ENCODE assay signal across 20 mouse cellular contexts in genomic region chr11:116326963-116327603, GRCm38 (mm10). TPM values are rescaled to one million over a fixed set of nuclear protein-coding genes. Genes with fewer than 3 reads are reported as not detected.
DNase-seq lines count a peak whose midpoint lies in the region; ATAC-seq and TF ChIP-seq lines count a peak whose summit lies in the region.
"Had no signal": no experiment of that assay in that cellular context is flagged by ENCODE, and none has a peak within 500 bp of the region (broad histone marks: within the 10 kb centered on the region; RNA-seq: fewer than 3 reads in every experiment).

No protein-coding gene starts in this region.

- peaks cover 26% of the 10 kb centered on the region for H3K4me1 ChIP-seq in kidney, embryonic 14.5 days (ENCODE audit: control insufficient read depth, insufficient read depth, low read length)
- H3K4me1 ChIP-seq in CH12.LX (ENCODE audit: control insufficient read depth in 1 of 2, insufficient read depth in 2 of 2): peaks cover 36 to 57% of the 10 kb centered on the region in 2 experiments
- peaks cover 13 to 61% of the 10 kb centered on the region in 2 experiments for H3K4me1 ChIP-seq in ES-E14 (ENCODE audit: control insufficient read depth in 2 of 2, insufficient read depth in 2 of 2, low read length in 2 of 2, poor library complexity in 1 of 2)
- H3K4me1 ChIP-seq in stomach, postnatal 0 days (replicated peaks; ENCODE audit: control insufficient read depth, insufficient read depth): no peaks in the 10 kb centered on the region

- no peak overlapping the region for H3K4me2 ChIP-seq in kidney, embryonic 14.5 days (replicated peaks; ENCODE audit: low read depth, low read length)
- no peak overlapping the region for H3K4me2 ChIP-seq in CH12.LX (ENCODE audit: insufficient read depth, low read depth, poor library complexity, severe bottlenecking)
- H3K4me2 ChIP-seq in stomach, postnatal 0 days (replicated peaks; ENCODE audit: low read depth): no peak overlapping the region
- H3K4me2 ChIP-seq: embryonic facial prominence, embryonic 12.5 days; liver, embryonic 12.5 days; midbrain, embryonic 13.5 days had no signal

- DNase-seq in kidney, postnatal 14 days: peak; percentile 25
- DNase-seq in CH12.LX (ENCODE audit: extremely low read depth) (no peak), ES-E14 (ENCODE audit: low read depth, low spot score) (no peak)
- DNase-seq in stomach, postnatal 0 days (ENCODE audit: low spot score): no peak
- DNase-seq in cerebellum, adult 11-12 months: no peak
- no peak for DNase-seq in cerebellum, adult 11 months
- DNase-seq: cerebellum, postnatal 25 days; gastrocnemius, postnatal 36 days; heart, postnatal 14 days; right cerebral cortex, postnatal 25 days; thymus, adult 2 months had no signal

- TF ChIP-seq POLR2A in CH12.LX (IDR thresholded peaks at IDR 0.05; ENCODE audit: low read depth, low read length): no peak

- in situ Hi-C loops in CH12.LX (cut with MboI; ENCODE audit: low pct_ligation_motif_present, low pct_unique_long_range_greater_than_20kb, low sequenced_read_pairs) (loop anchor here (10.0 kb wide), 1 partner anchor 208 kb away; the partner anchor contains the start of gene Sphk1), ES-E14 (cut with MboI; ENCODE audit: low sequenced_read_pairs in 2 of 2, unreplicated experiment in 2 of 2) (no loop called here)

- no peaks in the 10 kb centered on the region for H3K9me3 ChIP-seq in kidney, embryonic 14.5 days (ENCODE audit: control insufficient read depth, low read length)
- no peaks in the 10 kb centered on the region for H3K9me3 ChIP-seq in CH12.LX (replicated peaks; ENCODE audit: low read length)
- no peaks in the 10 kb centered on the region for H3K9me3 ChIP-seq in ES-E14 (ENCODE audit: control insufficient read depth, insufficient read depth, low read depth, low read length)
- H3K9me3 ChIP-seq in stomach, postnatal 0 days (ENCODE audit: control insufficient read depth, low read length): no peaks in the 10 kb centered on the region
- H3K9me3 ChIP-seq: embryonic facial prominence, embryonic 12.5 days; heart, embryonic 10.5 days; liver, embryonic 12.5 days; midbrain, embryonic 13.5 days had no signal

- H3K27ac ChIP-seq in kidney, embryonic 14.5 days (ENCODE audit: low read depth, low read length): no peak overlapping the region
- H3K27ac ChIP-seq in CH12.LX (ENCODE audit: insufficient read depth, low read depth) (no peak overlapping the region), ES-E14 (ENCODE audit: insufficient read depth, low read depth, low read length, poor library complexity, severe bottlenecking) (peak overlapping the region; percentile 14; the same call in 1 of the 2 replicates)
- no peak overlapping the region for H3K27ac ChIP-seq in stomach, postnatal 0 days (replicated peaks)
- H3K27ac ChIP-seq: embryonic facial prominence, embryonic 12.5 days; heart, embryonic 10.5 days; kidney, postnatal 0 days; liver, embryonic 12.5 days; macrophage; midbrain, embryonic 13.5 days had no signal

- no peaks in the 10 kb centered on the region for H3K79me2 ChIP-seq in CH12.LX (replicated peaks; ENCODE audit: control insufficient read depth, extremely low read depth, insufficient read depth, poor library complexity, severe bottlenecking)

- H3K36me3 ChIP-seq in kidney, embryonic 14.5 days (ENCODE audit: control insufficient read depth, insufficient read depth, low read length): no peaks in the 10 kb centered on the region
- no peaks in the 10 kb centered on the region for H3K36me3 ChIP-seq in CH12.LX (replicated peaks in 1 of 2; ENCODE audit: control insufficient read depth in 1 of 2, insufficient read depth in 1 of 2, low read length in 1 of 2)
- no peaks in the 10 kb centered on the region for H3K36me3 ChIP-seq in ES-E14 (ENCODE audit: control insufficient read depth, insufficient read depth, low read length, poor library complexity, severe bottlenecking)
- no peaks in the 10 kb centered on the region for H3K36me3 ChIP-seq in stomach, postnatal 0 days (ENCODE audit: control insufficient read depth, insufficient read depth, low read length)
- H3K36me3 ChIP-seq: embryonic facial prominence, embryonic 12.5 days; heart, embryonic 10.5 days; liver, embryonic 12.5 days; midbrain, embryonic 13.5 days had no signal

- dilution Hi-C loops in CH12.LX (cut with MboI; ENCODE audit: extremely low pct_ligation_motif_present, extremely low pct_unique_long_range_greater_than_20kb, low sequenced_read_pairs): no loop called here

- WGBS in kidney, embryonic 14.5 days: 75% methylated on average over 7 of the region's 7 CpGs
- 63% methylated on average over 7 of the region's 7 CpGs for WGBS in stomach, postnatal 0 days

- no peak overlapping the region for H3K4me3 ChIP-seq in kidney, embryonic 14.5 days (ENCODE audit: low read length)
- no peak overlapping the region for H3K4me3 ChIP-seq in CH12.LX (replicated peaks in 1 of 3; ENCODE audit: low read depth in 2 of 3, low read length in 2 of 3, poor library complexity in 1 of 3)
- H3K4me3 ChIP-seq in ES-E14 (ENCODE audit: insufficient read depth in 1 of 2, low read depth in 1 of 2, low read length in 2 of 2, poor library complexity in 1 of 2, severe bottlenecking in 1 of 2): no peak overlapping the region
- no peak overlapping the region for H3K4me3 ChIP-seq in stomach, postnatal 0 days (ENCODE audit: low read depth, low read length)
- H3K4me3 ChIP-seq: embryonic facial prominence, embryonic 12.5 days; heart, embryonic 10.5 days; liver, embryonic 12.5 days; midbrain, embryonic 13.5 days had no signal

- ATAC-seq in kidney, embryonic 14.5 days (ENCODE audit: low FRiP score, low TSS enrichment): no peak
- peak; percentile 30; the same call in 1 of the 2 replicates for ATAC-seq in stomach, postnatal 0 days (ENCODE audit: low FRiP score, low TSS enrichment)
- ATAC-seq: liver, embryonic 12.5 days; midbrain, embryonic 13.5 days had no signal

- no peak for TF ChIP-seq CTCF in CH12.LX (conservative IDR thresholded peaks at IDR 0.05 in 1 of 2, IDR thresholded peaks at IDR 0.05 in 1 of 2; ENCODE audit: low read depth in 2 of 2, low read length in 2 of 2)
- TF ChIP-seq CTCF in stomach, postnatal 0 days (IDR thresholded peaks at IDR 0.05; ENCODE audit: low read depth): no peak

- H3K27me3 ChIP-seq in kidney, embryonic 14.5 days (ENCODE audit: control insufficient read depth, insufficient read depth, low read length): no peaks in the 10 kb centered on the region
- no peaks in the 10 kb centered on the region for H3K27me3 ChIP-seq in CH12.LX (replicated peaks)
- no peaks in the 10 kb centered on the region for H3K27me3 ChIP-seq in stomach, postnatal 0 days (ENCODE audit: control insufficient read depth, insufficient read depth, low read length)
- H3K27me3 ChIP-seq: embryonic facial prominence, embryonic 12.5 days; midbrain, embryonic 13.5 days had no signal

- TF ChIP-seq RAD21 in CH12.LX (IDR thresholded peaks at IDR 0.05; ENCODE audit: low read depth, low read length): no peak

- no peak overlapping the region for H3K9ac ChIP-seq in kidney, embryonic 14.5 days (ENCODE audit: low read depth, low read length)
- H3K9ac ChIP-seq in CH12.LX (ENCODE audit: insufficient read depth, low read depth) (no peak overlapping the region), ES-E14 (ENCODE audit: insufficient read depth, low read depth, low read length, poor library complexity, severe bottlenecking) (peak overlapping the region; percentile 5; the same call in 1 of the 2 replicates)
- H3K9ac ChIP-seq in stomach, postnatal 0 days (ENCODE audit: low read length): peak overlapping the region; percentile 5; the same call in 1 of the 2 replicates
- H3K9ac ChIP-seq: embryonic facial prominence, embryonic 12.5 days; liver, embryonic 12.5 days; midbrain, embryonic 13.5 days had no signal

- no peak for TF ChIP-seq EP300 in CH12.LX (IDR thresholded peaks at IDR 0.05; ENCODE audit: low read length)
- TF ChIP-seq EP300 in stomach, postnatal 0 days (optimal IDR thresholded peaks at IDR 0.05): no peak

TF ChIP-seq in CH12.LX, 34 proteins besides CTCF, POLR2A, EP300 and RAD21 (continues in another document):
- TF ChIP-seq ZKSCAN1 (IDR thresholded peaks at IDR 0.05; ENCODE audit: borderline replicate concordance, low read depth, low read length): no peak
- no peak for TF ChIP-seq MEF2A (IDR thresholded peaks at IDR 0.05; ENCODE audit: borderline replicate concordance, low read depth, low read length)
- TF ChIP-seq ZNF384 (IDR thresholded peaks at IDR 0.05; ENCODE audit: low read depth, low read length): no peak

TF ChIP-seq in ES-E14, 5 proteins besides CTCF, POLR2A, EP300 and RAD21 (continues in another document):
- no peak for TF ChIP-seq ZC3H11A (IDR thresholded peaks at IDR 0.05; ENCODE audit: borderline replicate concordance, low read depth, low read length)
- TF ChIP-seq CHD2 (IDR thresholded peaks at IDR 0.05; ENCODE audit: low read depth, low read length): no peak
- no peak for TF ChIP-seq HCFC1 (IDR thresholded peaks at IDR 0.05; ENCODE audit: borderline replicate concordance, insufficient read depth, low read length)

RNA-seq across cellular contexts. Expression of gene Foxj1, which starts 8.1 kb away (rescaled TPM):
- polyA plus RNA-seq in kidney, embryonic 14.5 days (2014; fragmentation: Nextera tagmentation; extraction: Ambion mirVana): 1.2 and 1.8 TPM in 2 replicates
- 0.67 and 2.6 TPM in 2 replicates for total RNA-seq in CH12.LX (2012; rRNA removed)
- total RNA-seq in CH12.LX (2014; rRNA removed): 2.0 and 3.0 TPM in 2 replicates
- 0.12 and 0.26 TPM in 2 replicates for polyA plus RNA-seq in CH12.LX (2012; ENCODE audit: insufficient read length, low read depth)
- 0.67 and 1.2 TPM in 2 replicates for total RNA-seq in ES-E14 (2012; rRNA removed)
- polyA plus RNA-seq in stomach, postnatal 0 days (2015; fragmentation: Nextera tagmentation; extraction: Ambion mirVana): 0.19 and 0.40 TPM in 2 replicates
- total RNA-seq: gastrocnemius, postnatal 36 days had no signal
- polyA plus RNA-seq: macrophage had no signal

RNA-seq across cellular contexts. Expression of gene Exoc7, which starts 20.1 kb away (rescaled TPM):
- polyA plus RNA-seq in kidney, embryonic 14.5 days (2014; fragmentation: Nextera tagmentation; extraction: Ambion mirVana): 49.6 and 66.3 TPM in 2 replicates
- 34.0 and 42.1 TPM in 2 replicates for total RNA-seq in CH12.LX (2012; rRNA removed)
- 32.2 and 38.8 TPM in 2 replicates for total RNA-seq in CH12.LX (2014; rRNA removed)
- polyA plus RNA-seq in CH12.LX (2012; ENCODE audit: insufficient read length, low read depth): 51.8 and 57.6 TPM in 2 replicates
- total RNA-seq in ES-E14 (2012; rRNA removed): 25.5 and 26.4 TPM in 2 replicates
- 42.3 and 43.9 TPM in 2 replicates for polyA plus RNA-seq in stomach, postnatal 0 days (2015; fragmentation: Nextera tagmentation; extraction: Ambion mirVana)

RNA-seq across cellular contexts. Expression of gene Galr2, which starts 46.3 kb away (rescaled TPM):
- polyA plus RNA-seq in kidney, embryonic 14.5 days (2014; fragmentation: Nextera tagmentation; extraction: Ambion mirVana): 0.13 TPM in 1 of 2 replicates, not detected in the other
- total RNA-seq in CH12.LX (2012; rRNA removed) (0.38 and 0.85 TPM in 2 replicates), CH12.LX (2014; rRNA removed) (0.21 TPM in 1 of 2 replicates, not detected in the other), ES-E14 (2012; rRNA removed) (1.8 and 3.3 TPM in 2 replicates)
- polyA plus RNA-seq in CH12.LX (2012; ENCODE audit: insufficient read length, low read depth): 1.6 and 1.7 TPM in 2 replicates
- 0.68 and 0.76 TPM in 2 replicates for polyA plus RNA-seq in stomach, postnatal 0 days (2015; fragmentation: Nextera tagmentation; extraction: Ambion mirVana)
- total RNA-seq: heart, postnatal 14 days; layer of hippocampus, postnatal 10 days; left cerebral cortex, postnatal 25 days had no signal
- polyA plus RNA-seq: liver, embryonic 12.5 days; macrophage had no signal

RNA-seq across cellular contexts. Expression of gene Srp68, which starts 53.1 kb away (rescaled TPM):
- 60.6 and 85.6 TPM in 2 replicates for polyA plus RNA-seq in kidney, embryonic 14.5 days (2014; fragmentation: Nextera tagmentation; extraction: Ambion mirVana)
- total RNA-seq in CH12.LX (2012; rRNA removed) (74.7 and 78.1 TPM in 2 replicates), CH12.LX (2014; rRNA removed) (49.3 and 53.2 TPM in 2 replicates), ES-E14 (2012; rRNA removed) (33.4 and 38.2 TPM in 2 replicates)
- polyA plus RNA-seq in CH12.LX (2012; ENCODE audit: insufficient read length, low read depth): 174 and 184 TPM in 2 replicates
- polyA plus RNA-seq in stomach, postnatal 0 days (2015; fragmentation: Nextera tagmentation; extraction: Ambion mirVana): 52.6 and 53.0 TPM in 2 replicates

Comparison
In these comparisons a context has a peak if more than half of its experiments do, and no peak if none do; other contexts are left out.
1. H3K9ac ChIP-seq: peak in ES-E14 (single experiment) and stomach, postnatal 0 days (single experiment); none in kidney, embryonic 14.5 days (single experiment) and CH12.LX (single experiment).